Mouse (Mus musculus) liver, postnatal 0 days (tissue): ENCODE results near the gene Ptprq.

Experiments
- CTCF ChIP-seq: sonication (generic); IDR thresholded peaks from 2 replicates; pipeline ENCODE4 v1.5.1; 2016; ENCODE audit warnings: antibody characterized with exemption, low read depth
- EP300 ChIP-seq: IDR thresholded peaks from 2 replicates; pipeline ENCODE4 v1.6.1; 2016; ENCODE audit warnings: antibody characterized with exemption, low read depth, mild to moderate bottlenecking

- no peak for TF ChIP-seq CTCF
- no peak for TF ChIP-seq EP300
These were observed 220.2 kb downstream of the Ptprq start for GRCm38 (mm10) chr10:107499656-107500055.
